Mouse (Mus musculus) heart, adult 2 months (tissue): ENCODE data around the gene Omt2b.

Experiments used
- CTCF ChIP-seq: fragments of 200-600 bp; IDR thresholded peaks from 2 replicates; pipeline ENCODE4 v1.8.1; 2022; ENCODE audit warnings: antibody characterized with exemption, mild to moderate bottlenecking, moderate library complexity
- EP300 ChIP-seq: fragments of 200-500 bp; IDR thresholded peaks from 2 replicates; pipeline ENCODE4 v1.6.1; 2011; ENCODE audit warnings: low read depth, low read length, control low read depth; ENCODE audit not compliant: insufficient read depth
- POLR2A ChIP-seq: fragments of 200-500 bp; IDR thresholded peaks from 2 replicates; pipeline ENCODE4 v1.6.1; 2011; ENCODE audit warnings: mild to moderate bottlenecking, low read depth, low read length, control low read depth; ENCODE audit not compliant: insufficient read depth

DNA sequence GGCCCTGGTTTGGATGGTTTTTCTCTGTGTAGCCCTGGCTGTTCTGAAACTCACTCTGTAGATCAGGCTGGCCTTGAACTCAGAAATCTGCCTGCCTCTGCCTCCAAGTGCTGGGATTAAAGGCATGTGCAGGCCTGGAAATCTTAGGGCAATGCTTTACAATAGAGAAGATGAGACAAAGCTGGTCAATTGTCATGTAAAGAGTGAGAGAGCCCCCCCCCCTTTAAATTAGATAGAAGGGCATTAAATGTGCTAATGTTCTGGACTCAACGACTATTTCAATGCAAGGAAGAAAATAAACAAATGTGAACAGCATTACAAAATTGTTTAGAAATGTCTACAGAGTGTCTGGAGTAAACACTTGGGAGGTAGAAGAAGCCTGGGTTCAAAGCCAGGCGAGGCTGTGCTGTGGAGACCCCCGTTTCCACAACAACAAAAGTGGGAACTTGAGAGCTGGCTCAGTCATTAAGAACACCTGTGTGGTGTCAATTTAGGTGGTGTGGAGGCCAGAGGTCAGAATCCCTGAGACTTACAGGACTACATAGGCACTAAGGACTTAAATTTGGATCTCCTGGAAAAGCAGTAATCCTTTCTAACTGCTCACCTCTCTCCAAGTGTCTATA lies 41.4 kb downstream of the Omt2b start:
- TF ChIP-seq POLR2A = no peak
- no peak for TF ChIP-seq CTCF
- TF ChIP-seq EP300 = no peak
